Mouse (Mus musculus) WW6 (cell line): ENCODE data around the gene Dgkh.
A peak's percentile ranks its signal among the peaks of the same experiment; 100 is the strongest.
"Not testable (repeated sequence)": the region's sequence is repeated elsewhere in the genome, so short reads cannot be mapped to it uniquely, and the experiment has no call there.

ENCODE experiments used
- DNase-seq: peaks from one replicate; pipeline ENCODE4 v3.0.0-alpha.2; 2013; ENCODE audit warnings: low read depth, low spot score

Gene Dgkh

DNA sequence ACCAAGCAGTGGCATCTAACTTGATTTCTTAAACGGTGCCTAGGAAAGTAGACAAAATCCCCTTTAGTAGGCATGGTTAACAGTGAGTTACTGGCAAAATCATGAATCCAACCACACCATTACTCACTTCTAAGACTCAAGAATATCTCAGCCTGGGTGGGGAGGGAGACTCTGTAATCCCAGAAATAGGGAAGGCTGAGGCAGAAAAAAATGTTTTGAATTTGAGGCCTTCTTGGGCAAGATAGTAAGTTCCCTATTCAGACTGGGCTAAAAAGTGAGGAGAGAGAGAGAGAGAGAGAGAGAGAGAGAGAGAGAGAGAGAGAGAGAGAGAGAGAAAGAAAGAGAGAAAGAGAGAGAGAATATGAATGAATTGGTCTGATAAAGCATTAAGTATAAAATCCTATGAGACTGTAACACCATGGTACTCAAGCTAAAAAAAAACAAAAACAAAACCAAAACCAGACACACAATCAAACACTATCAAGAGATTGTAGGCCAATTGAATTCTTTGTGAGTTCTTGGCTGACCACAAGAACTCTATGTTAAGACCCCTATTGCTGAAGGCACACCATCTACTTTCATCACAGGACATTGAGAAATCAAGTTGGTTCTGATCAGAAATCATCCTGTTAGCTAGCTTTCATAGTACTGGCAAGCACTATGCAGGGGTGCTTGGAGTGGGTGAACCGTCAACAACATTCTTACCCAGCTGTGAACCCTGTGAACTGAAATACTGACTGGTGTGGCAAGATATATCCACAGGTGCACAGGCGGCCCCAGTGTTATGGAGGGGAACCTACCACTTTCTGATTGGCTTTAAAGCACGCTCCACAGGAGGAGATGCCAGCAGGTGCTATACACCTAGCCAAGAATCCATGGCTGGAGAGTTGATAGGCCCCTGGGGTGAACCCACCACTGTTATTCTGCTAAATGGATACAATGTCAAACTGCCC is 101.4 kb downstream of the Dgkh start:
- DNase-seq, result no peak

DNA sequence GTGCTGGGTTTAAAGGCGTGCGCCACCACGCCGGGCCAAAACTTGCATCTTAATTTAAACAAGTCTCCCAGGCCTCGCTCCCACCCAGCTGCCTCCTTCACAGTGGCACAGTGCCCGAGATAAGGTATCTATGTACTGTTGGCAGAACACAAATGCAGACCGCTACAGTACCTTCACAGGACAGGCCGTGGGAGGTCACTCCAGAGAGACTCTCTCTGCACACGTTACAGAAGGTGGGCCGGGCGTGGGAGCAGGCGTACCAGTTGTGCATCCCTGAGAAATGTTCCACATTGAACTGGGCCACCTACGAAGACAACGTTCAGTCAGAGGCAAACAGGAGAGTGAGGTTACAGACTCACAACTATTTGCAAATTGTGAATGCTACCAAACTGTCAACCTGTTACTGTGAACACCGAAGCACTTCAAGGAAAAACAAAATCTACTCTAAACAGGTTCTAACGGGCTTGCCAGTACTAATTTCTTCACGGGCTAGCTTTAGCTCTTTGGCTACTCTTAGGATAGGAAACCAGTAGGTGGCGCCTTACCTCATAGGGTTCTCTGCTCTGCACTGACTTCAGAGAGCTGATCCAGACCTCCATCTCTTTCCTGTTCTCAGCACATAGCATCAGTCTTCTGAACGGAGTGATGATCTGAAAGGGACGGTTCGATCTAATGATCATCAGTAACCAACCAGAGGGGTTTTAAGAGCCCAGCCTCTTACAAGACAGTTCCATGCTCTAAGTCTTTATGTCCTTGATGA is 104.9 kb downstream of the Dgkh start:
- DNase-seq, result peak; percentile 38

DNA sequence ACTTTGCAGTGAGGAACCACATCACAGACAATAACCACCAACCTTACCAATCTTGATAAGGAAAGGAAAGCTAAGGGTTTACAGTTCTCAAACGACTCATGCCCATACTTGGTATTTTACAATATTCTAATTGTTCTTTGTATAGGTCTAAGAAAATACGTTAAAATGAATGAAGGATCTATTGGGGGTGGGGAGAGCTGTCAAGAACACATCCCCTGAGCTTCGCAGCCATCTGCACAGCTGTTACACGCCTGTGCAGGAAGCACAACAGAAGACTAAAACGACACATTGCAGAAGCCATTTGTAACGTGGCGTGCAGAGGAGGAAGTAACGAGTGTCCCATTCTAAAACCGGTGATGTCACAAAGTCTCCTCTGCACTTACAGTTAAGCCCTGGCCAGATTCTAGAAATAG is 113.7 kb downstream of the Dgkh start:
- DNase-seq, result no peak

DNA sequence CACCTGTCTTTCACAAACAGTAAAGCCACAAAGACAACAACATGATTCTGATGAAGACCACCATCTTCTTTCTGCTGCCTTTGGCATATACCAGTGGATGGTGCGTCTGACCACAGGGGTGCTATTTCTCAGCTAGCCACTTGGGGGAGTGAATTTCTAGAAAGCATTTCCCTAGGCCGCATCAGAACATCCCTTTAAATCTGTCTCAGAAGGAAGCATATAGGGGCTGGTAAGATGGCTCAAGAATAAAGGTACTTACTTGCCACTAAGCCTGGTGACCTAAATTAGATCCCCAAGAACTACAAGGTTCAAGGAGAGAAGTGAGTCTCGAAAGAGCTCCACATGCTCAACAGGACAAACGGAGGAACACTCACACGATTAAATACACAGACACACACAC is 119.0 kb downstream of the Dgkh start:
- DNase-seq, result no peak

DNA sequence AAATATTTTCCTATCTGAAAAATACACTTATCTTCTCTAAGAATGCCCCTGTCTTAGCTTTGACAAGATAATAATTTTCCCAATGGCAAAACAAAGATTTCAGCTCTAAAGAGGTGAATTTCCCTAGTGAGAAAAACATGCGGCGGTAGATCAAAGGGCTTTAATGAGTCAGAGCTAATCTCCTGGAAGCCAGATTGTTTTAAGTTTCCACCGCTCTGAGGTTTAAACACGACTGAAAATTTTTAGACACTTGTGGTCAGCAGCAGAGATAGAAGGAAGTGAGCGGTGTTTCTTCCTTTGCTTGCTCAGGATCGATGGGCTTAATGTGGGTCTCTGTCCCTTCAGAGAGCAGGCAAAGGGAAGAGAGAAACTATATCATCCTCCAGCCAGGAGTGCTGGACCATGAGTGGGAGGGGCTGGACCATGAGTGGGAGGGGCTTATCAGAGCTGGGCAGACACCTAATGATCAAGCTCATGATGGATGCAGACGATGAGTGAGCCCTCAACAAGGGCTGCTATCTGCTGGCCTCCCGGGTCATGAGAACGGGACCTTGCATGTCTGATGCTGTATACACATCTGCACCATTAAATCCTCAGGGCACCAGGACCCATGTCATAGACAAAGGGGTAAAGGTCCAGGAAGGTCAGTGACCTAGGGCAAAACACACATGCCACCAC is 120.3 kb downstream of the Dgkh start:
- DNase-seq, result no peak

DNA sequence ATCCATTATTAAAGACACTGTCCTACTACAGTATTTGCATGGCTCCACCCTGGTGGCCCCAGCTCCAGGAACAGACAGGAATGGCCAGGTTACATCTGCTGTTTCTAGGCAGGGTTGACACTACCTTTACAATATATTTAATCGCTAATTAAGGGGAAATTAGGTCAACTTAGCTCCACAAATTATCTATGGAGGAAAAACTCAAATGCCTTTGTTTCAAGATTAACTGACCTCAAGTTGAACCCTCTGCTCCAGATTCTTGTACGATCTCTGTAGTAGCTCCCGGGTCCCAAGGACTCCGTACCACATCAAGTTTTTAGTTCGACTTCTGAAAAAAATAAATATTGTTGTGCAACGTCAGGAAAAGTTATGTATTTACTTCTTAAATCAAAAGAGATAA is 137.7 kb downstream of the Dgkh start:
- DNase-seq, result no peak

DNA sequence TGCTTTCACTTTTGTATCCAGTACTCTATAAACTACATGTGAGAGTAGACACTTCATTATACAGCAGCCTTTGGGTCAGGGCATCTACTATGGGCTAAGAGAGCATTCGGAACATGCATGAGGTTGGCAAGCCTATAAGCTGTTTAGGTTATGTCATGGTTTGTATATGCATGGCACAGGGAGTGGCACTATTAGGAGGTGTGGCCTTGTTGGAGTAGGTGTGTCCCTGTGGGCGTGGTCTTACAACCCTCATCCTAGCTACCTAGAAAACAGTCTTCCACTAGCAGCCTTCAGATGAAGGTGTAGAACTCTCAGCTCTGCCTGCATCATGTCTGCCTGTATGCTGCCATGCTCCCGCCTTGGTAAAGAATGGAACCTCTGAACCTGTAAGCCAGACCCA is 139.6 kb downstream of the Dgkh start:
- no peak for DNase-seq

DNA sequence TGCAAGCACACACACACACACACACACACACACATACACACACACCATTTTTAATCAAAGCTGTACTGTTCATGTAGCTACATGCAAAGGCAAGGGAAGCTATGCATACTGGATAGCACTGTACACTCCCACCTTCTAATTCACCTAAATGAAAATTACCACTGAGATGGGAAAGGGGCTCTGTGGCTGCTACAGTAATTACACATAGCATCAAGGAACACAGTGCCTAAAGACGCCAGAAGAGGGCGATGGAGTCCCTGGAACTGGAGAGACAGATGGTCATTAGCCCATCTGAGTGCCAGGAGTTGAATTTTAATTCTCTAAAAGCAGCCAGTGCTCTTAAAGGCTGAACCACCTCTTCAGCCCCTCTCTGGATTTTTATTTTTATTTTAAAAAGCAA is 142.2 kb downstream of the Dgkh start:
- no peak for DNase-seq

DNA sequence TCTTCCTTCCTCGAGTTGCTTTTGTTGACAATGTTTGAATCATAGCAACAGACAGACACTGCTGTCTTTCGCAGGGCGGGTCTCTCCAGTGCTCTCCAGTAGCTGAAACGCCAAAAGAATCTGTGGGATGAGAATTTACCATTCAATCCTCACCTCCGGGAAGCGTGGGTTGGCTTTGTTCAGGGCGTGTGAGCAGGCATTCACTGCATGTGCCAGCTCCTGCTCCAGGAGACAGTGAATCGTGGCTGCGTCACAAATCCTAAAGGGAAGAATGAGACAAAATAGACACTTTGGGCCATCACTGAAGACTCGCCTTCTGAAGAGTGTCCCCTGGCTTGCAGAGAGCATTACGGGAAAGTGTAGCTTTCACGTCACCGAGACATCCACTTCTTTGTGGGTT is 148.4 kb downstream of the Dgkh start:
- no peak for DNase-seq

DNA sequence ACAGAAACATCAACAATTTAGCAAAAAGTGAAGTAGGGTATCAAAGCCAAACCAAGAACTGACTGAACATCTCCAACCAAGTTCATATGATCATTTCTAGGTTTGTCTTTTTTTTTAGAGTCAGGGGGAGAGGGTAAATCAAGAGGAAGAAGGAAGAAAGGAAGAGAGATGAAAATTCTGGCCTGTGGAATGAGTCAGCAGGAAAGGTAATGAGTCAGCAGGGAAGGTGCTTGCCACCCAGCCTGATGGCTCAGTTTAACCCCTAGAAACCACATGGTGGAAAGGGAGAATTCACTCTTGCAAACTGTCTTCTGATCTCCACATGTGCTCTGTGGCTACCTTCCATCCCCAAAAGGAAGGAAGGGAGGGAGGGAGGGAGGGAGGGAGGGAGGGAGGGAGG is 149.4 kb downstream of the Dgkh start:
- DNase-seq, result no peak

DNA sequence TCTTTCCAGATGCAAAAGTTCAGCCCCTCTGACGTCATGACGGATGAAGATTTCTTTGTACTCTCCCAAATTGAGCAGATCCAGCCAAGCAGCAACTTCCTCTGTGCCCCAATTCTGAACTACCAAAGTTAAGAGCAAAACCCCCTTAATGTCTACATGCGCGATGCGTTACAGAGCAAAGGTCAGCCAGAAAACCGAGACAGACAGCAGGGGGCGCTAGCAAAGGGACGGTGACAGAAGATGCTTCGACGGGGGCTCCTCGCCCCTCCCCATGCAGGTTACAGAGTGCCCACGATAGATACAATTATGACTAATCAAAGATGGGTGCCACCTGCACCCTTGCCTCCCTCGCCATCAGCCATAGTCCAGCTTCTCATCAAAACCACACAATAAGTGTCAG is 156.7 kb downstream of the Dgkh start:
- no peak for DNase-seq

DNA sequence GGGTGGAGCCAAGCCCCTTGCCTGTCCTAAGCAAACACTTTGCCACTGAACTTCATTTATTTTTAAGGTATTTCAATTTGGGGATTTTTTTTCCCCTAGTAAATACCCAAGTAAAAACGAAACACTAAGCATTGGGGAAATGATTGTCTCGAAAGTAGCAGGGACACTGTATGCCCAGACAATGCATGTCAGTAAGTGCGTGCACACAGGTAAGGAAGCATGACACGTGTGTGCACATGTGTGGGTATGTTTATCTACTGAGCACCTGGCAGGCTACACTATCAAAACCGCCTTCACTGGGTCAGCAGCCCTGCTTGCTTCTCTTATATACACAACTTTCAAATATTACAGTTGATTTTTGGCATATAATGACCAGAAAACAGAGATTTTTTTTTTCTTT is 164.2 kb downstream of the Dgkh start:
- no peak for DNase-seq

DNA sequence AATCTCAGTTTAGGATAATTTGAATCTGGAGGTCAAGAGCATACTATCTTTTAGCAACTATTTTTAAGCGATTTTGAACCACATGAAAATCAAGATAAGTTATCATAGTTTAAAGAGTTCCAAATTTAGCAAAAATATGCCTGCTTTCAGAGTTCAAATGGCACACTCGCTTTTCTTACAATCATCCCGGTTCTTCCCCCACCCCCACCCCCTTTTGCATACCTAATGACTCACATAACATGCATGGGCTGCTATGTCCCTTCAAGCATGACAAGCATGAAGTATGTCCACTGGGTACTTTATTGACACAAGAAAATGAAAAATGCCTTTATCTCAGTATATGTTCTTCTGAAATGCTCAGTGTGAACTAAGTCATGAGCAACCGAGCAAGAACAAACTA is 166.1 kb downstream of the Dgkh start:
- no peak for DNase-seq

DNA sequence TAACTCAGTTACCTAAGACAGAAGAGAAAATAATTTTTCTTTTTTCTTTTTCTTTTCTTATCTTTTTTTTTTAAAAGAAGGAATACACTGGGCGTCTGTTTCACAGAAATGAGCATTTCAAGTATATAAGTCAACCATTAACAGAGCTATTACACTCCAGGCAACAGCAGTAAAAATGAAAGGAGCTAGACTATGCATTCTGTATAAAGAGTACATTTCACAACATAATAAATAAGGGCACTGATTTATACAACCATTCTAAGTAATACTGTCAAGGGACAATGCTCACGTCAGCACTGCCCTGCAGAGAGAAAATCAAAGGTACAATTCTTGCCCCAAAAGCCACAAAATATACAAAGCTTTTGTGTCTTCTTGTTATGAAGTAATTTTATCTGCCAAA is 168.3 kb downstream of the Dgkh start:
- DNase-seq, result no peak

DNA sequence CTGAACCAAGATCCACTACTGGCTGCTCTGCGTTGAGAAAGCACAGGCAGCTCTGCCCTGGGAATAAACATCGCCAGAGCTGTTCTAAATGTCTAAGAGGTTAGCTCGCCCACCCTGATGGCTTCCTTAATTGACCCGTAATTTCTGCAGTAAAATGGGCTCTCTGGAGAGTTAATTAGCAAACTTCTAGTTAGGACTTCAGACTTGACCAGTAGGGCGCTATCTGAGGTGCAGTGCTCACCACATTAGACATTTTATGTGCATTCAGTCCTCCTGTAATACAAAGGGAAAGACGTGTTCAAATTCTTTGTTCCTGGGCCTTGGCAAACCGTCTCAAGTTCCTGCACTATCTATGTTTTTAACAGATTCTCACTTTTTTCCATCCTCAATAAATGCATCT is 169.4 kb downstream of the Dgkh start:
- DNase-seq, result no peak

DNA sequence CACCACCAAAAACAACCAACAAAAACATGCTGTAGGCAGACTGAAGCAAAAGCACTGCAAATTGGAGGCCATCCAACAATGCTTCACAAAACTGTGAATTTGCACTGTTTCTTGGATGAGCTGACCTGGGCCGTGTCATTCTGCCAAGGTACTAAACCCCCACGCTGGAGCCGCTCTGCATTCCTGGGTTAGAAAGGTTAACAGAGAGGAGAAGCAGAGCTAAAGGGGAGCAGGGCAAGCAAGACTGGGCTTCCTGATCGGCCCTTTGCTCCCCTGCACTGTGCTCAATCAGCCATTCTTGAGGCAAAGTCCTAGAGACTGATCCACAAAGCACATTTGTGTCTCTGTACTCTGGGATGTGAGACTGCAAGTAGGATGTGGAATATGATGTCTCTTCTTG is 170.5 kb downstream of the Dgkh start:
- no peak for DNase-seq

DNA sequence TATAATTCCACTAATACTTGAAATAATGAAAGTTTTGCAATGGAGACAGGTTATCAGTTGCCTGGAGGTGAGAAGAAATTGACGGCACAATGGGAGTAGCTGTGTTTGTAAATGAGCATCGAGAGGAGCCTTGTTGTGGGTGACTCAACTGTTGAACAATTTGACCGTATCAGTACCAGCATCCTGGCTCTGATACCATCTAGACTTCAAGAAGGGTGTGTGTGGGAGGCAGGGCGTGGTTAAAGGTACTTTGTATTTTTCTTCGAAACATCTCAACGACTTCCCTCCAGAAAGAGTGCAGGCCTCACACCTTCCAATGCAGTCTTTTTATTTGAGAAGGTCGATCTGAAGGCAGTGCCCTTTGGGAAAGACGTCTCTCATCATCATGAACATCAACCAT is 173.5 kb downstream of the Dgkh start:
- no peak for DNase-seq

DNA sequence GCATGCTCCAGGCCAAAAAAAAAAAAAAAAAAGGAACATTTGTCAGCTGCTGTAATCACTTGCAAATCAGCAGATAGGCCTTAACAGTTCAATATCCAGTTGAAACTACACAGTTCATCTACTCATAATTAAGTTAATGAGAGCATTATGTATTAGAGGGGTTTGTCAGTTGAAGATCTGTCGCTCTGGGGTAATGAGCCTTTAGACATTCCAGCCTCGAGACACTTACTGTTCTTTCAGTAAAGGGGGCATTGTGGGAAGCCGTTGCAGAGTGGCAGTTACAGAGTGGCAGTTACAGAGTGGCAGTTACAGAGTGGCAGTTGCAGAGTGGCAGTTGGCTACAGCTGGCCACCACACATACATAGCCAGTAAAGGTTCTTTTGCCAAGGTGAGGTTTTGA is 177.7 kb downstream of the Dgkh start:
- DNase-seq, result not testable (repeated sequence)

DNA sequence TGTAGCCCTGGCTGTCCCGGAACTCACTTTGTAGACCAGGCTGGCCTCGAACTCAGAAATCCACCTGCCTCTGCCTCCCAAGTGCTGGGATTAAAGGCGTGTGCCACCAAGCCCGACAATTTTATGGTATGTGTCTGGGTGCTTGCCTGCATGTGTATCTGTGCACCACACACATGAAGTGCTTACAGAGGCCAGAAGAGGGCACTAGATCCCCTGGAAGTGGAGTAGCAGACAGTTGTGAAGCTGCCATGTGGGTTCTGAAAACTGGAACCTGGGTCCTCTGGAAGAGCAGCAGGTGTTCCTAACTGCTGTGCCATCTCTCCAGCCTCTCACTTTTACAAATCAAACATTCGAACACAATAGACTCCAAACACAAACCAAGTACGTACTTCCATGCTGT is 178.9 kb downstream of the Dgkh start:
- DNase-seq, result no peak

DNA sequence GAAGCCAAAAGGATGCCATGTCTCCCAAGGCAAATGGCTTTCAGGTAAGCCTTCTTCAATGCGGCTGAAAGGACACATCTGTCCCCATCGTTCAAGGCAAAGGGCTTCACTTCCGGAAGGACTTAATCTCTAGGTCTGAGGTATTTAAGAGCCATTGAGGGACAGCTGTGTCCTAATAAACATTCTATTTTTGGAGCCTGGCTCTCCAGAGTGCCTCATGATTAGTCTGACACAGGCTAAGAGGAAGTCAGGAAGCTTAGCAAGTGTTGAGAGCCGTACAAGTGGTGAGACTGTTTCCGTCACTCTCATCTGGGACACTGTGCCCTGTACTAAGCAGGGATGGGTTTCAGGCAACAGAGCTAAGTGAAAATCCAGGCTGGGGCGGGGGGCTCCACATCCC is 183.8 kb downstream of the Dgkh start:
- DNase-seq, result no peak

DNA sequence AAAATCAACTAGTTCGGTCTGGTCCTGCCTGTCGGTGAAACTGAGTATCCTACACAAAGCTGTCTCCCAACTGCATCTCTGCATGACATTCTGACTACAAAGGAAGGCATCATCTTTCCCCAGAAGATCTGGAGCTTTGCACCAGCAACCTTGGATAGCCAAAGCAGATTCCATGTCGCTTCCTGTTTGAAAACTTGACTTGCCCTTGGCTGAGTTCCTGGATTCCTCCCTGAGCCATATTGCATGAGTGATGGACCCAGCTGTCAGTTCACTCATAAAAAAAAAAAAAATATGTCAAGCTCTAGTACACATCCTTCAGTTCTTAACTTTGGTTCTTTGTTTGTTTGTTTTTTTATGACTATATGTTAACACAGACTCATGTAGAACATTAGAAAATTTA is 191.3 kb downstream of the Dgkh start:
- DNase-seq, result no peak

DNA sequence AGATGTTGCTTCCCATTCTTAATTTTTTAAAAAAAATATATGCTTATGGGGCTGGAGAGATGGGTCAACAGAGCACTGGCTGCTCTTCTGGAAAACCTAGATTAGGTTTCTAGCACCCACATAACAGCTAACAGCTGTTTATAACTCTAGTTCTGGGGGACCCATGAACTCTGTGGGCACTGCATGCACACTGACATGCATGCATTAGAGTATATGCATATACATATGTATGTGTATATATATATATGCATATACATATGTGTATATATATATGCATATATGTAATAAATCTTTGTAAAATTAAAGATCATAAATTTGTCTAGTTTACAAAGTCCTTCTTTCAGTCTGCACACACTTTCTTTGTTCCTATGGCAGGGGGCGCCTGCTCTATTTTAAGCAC is 192.8 kb downstream of the Dgkh start:
- no peak for DNase-seq
